Mouse (Mus musculus) hindbrain, embryonic 14.5 days (tissue): ENCODE measurements at regions not wholly inside any gene's neighbourhood (a gene's known extent, or its start where the extent isn't known, plus 50 kb on each side); places are given as distances from the start of the nearest gene placed in this dataset.
A peak's percentile ranks its signal among the peaks of the same experiment; 100 is the strongest.

Experiments used
- ATAC-seq: fragments of 200-750 bp; cut with Nextera tagmentation; 2 replicates; pipeline ENCODE4 v1.8.0; 2017; ENCODE audit warnings: moderate number of reproducible peaks, mild to moderate bottlenecking, moderate TSS enrichment, moderate library complexity; ENCODE audit not compliant: low FRiP score
- DNase-seq: peaks from one replicate; pipeline ENCODE4 v3.0.0-alpha.2; 2015; ENCODE audit warnings: low spot score
- H3K27ac ChIP-seq: fragments of 300-500 bp; sonication (generic); 2 replicates; pipeline ENCODE4 v1.5.1; 2014; ENCODE audit warnings: mild to moderate bottlenecking, moderate library complexity
- H3K27me3 ChIP-seq: fragments of 300-500 bp; sonication (generic); 2 replicates; pipeline ENCODE4 v1.6.1; 2014; ENCODE audit warnings: mild to moderate bottlenecking, low read length, mixed read lengths; ENCODE audit not compliant: control insufficient read depth, insufficient read depth
- H3K36me3 ChIP-seq: fragments of 300-500 bp; sonication (generic); replicated peaks from 2 replicates; pipeline ENCODE4 v1.6.1; 2014; ENCODE audit not compliant: control insufficient read depth, insufficient read depth
- H3K4me1 ChIP-seq: fragments of 300-500 bp; sonication (generic); replicated peaks from 2 replicates; pipeline ENCODE4 v1.6.1; 2014; ENCODE audit warnings: antibody characterized with exemption, low read length, mixed read lengths; ENCODE audit not compliant: control insufficient read depth, insufficient read depth
- H3K4me2 ChIP-seq: fragments of 300-500 bp; sonication (generic); replicated peaks from 2 replicates; pipeline ENCODE4 v1.6.1; 2014; ENCODE audit warnings: mild to moderate bottlenecking, moderate library complexity
- H3K4me3 ChIP-seq: fragments of 300-500 bp; sonication (generic); replicated peaks from 2 replicates; pipeline ENCODE4 v1.5.1; 2014; ENCODE audit warnings: mild to moderate bottlenecking, low read length
- H3K9ac ChIP-seq: fragments of 300-500 bp; sonication (generic); 2 replicates; pipeline ENCODE4 v1.6.1; 2014
- H3K9me3 ChIP-seq: fragments of 300-500 bp; sonication (generic); 2 replicates; pipeline ENCODE4 v1.6.1; 2016; ENCODE audit warnings: low read length; ENCODE audit not compliant: control insufficient read depth
- WGBS: fragments of 180-500 bp; shearing (Covaris S2); extraction: QIAGEN DNeasy Blood & Tissue Kit; methylation state at CpG from one replicate; pipeline ENCODE4 v1.1.7; 2014; 5-methylcytosine and 5-hydroxymethylcytosine counted together

DNA sequence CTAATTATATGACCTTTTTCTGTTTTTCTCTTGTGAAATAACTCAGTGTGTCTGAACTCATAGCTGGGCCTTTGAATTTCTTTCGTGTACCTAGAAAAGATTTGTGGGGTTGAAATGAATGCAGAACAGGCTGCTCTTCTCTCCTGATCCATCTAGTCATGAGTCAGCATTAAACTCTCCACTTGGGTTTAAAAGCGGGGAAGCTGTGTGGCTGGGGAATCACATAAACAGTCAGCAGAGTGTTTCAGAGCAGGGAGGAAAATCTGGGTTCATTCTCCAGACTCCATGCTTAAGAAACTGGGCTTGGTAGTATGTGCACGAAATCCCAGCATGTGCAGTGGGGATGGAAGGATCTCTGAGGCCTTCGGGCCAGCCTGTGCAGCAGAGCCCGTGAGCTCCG is 79.9 kb downstream of the Aldh8a1 start:
- no peak for ATAC-seq
- DNase-seq: no peak

DNA sequence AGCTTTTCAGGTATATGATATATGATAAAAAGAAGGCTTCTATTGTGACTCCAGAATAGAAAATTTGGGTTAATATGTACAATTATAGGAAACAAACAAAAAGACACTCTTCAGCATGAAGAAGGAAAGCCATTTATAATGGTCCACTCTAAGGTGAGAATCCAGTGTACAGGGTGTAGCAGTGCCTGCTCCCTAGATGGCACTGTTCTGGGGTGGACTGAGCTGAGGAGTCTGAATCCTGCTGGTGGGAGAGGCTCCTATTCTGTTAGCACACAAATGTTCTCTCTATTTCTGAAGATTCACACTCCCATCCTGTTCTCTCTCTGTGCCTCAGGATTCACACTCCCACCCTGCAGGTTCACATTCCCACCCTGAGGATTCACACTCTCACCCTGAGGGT is 81.5 kb downstream of the Aldh8a1 start:
- H3K27me3 ChIP-seq: no peaks in the 10 kb centered on the region
- H3K27ac ChIP-seq: no peak overlapping the region
- peaks cover 14% of the 10 kb centered on the region; the same call in 1 of the 2 replicates for H3K4me1 ChIP-seq
- no peak overlapping the region for H3K4me2 ChIP-seq
- no peaks in the 10 kb centered on the region for H3K36me3 ChIP-seq
- no peak overlapping the region for H3K4me3 ChIP-seq
- DNase-seq: no peak
- H3K9me3 ChIP-seq: no peaks in the 10 kb centered on the region
- no peak for ATAC-seq
- H3K9ac ChIP-seq: no peak overlapping the region

More for the DNA sequence above, 79.9 kb downstream of the Aldh8a1 start:
- H3K4me2 ChIP-seq: no peak overlapping the region
- H3K4me3 ChIP-seq: no peak overlapping the region
- H3K9me3 ChIP-seq: no peaks in the 10 kb centered on the region
- H3K4me1 ChIP-seq: peaks cover 14% of the 10 kb centered on the region; the same call in 1 of the 2 replicates
- peak overlapping the region; percentile 47 for H3K27ac ChIP-seq
- no peak overlapping the region for H3K9ac ChIP-seq
- no peaks in the 10 kb centered on the region for H3K36me3 ChIP-seq
- WGBS: 55% methylated on average over 6 of the region's 6 CpGs
- H3K27me3 ChIP-seq: no peaks in the 10 kb centered on the region

DNA sequence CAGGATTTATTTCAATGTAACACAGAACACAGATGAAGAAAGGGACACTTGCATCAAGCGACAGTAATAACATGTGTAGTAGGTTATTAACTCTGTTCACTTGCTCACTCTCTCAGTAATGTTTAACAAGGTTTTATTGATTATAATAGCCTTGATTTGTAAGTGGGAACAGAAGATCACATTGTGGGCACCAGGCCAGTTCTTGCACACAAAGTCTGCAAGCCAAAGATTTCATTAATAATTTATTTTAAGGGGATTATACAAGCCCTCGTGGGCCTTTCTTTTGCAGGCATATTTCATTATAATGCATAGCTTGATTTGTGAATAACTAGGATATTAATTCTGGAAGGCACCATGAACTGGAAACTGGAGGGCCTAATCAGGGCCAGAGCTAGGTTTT is 83.0 kb downstream of the Aldh8a1 start:
- DNase-seq: no peak
- ATAC-seq: no peak

DNA sequence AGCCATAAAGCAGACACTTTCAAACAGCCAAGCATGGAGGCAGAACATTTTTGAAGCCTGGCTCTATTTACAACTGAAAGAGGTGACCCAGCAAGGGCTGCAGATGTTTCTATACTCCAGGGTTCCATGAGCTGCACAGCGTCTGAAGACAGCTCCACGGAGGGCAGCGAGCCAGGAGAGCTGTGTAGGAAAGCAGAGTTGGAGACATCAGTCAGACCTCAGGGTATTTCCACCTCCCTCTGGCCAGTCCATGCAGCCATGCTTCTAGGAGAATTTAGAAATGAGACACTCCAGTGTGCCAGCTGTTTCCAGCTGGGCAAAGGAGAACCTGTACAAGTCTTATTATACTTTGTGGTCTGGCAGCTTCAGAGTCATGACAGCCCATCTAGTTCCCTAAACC is 85.8 kb downstream of the Aldh8a1 start:
- 56% methylated on average over 3 of the region's 3 CpGs for WGBS
- Histone ChIP-seq H3K4me1 (no peaks in the 10 kb centered on the region; the same call in 1 of the 2 replicates), H3K27ac (no peak overlapping the region), H3K27me3 (0 out of 2 replicates have a peak, but pooled peaks cover 10% of the 10 kb centered on the region), H3K9ac (no peak overlapping the region), H3K4me2 (no peak overlapping the region), H3K36me3 (no peaks in the 10 kb centered on the region), H3K4me3 (no peak overlapping the region), H3K9me3 (no peaks in the 10 kb centered on the region)
- DNase-seq: no peak
- ATAC-seq: no peak

More for the DNA sequence above, 83.0 kb downstream of the Aldh8a1 start:
- no peak overlapping the region for H3K4me2 ChIP-seq
- peaks cover 14% of the 10 kb centered on the region; the same call in 1 of the 2 replicates for H3K4me1 ChIP-seq
- no peak overlapping the region for H3K9ac ChIP-seq
- 0 out of 2 replicates have a peak, but pooled peaks cover 10% of the 10 kb centered on the region for H3K27me3 ChIP-seq
- no peak overlapping the region for H3K4me3 ChIP-seq
- H3K9me3 ChIP-seq: no peaks in the 10 kb centered on the region
- H3K27ac ChIP-seq: no peak overlapping the region
- H3K36me3 ChIP-seq: no peaks in the 10 kb centered on the region
- 44% methylated on average over 2 of the region's 2 CpGs for whole genome bisulfite sequencing

DNA sequence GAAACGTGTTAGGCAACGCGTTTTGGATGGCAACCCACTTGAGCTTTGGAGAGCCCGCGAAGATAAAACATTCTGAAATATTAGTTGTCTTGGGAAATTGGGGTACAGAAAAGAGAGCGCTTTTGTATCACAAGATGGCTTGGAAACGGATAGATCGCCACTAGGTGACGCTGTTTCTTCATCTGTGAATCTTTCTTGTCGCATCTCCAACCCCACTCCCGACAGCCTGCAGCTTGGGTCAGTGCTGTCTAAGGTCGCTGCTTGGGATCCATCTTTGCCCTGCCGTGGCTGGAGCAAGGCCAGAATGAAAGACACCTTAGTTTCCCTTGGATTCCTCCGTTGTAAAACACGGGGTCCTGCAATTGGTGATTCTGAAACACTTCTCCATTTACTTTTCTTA is 88.3 kb downstream of the Aldh8a1 start:
- WGBS: 3% methylated on average over 15 of the region's 15 CpGs
- no peak overlapping the region for H3K9ac ChIP-seq
- no peak overlapping the region for H3K4me3 ChIP-seq
- H3K36me3 ChIP-seq: no peaks in the 10 kb centered on the region
- peak; percentile 75 for ATAC-seq
- H3K4me2 ChIP-seq: peak overlapping the region; percentile 0; the same call in 1 of the 2 replicates
- no peaks in the 10 kb centered on the region; the same call in 1 of the 2 replicates for H3K4me1 ChIP-seq
- H3K27ac ChIP-seq: no peak overlapping the region
- no peaks in the 10 kb centered on the region for H3K9me3 ChIP-seq
- H3K27me3 ChIP-seq: peaks cover 14% of the 10 kb centered on the region; the same call in 1 of the 2 replicates
- peak; percentile 95 for DNase-seq

DNA sequence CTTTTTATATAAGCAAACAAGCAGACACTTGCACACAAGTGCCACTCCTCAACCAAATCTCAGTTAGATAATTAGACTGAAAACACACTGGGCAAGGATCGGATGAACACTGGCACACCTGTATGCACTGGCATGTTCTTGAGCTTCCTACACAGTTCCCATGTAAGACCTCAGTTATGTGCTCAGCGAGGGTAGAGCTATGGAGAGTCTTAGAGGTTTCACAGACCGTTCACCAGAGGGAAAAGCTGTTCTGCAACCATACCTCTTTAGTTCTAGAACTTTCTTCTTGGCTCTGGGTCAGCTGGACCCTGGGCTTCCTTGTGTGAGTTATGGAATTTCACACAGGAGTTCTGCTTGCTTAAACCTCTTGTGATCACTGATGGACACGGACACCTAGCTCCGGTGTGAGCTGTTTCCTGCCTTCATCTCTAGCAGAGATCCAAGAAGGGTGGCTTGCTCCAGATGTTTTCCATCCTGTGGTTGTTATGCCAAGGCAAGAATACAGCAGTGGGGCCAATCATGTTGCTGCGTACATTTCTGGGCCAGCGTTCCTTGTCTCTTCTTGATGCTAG is 88.8 kb downstream of the Aldh8a1 start:
- Histone ChIP-seq H3K27me3 (peaks cover 18% of the 10 kb centered on the region), H3K9ac (no peak overlapping the region), H3K27ac (no peak overlapping the region), H3K4me3 (no peak overlapping the region), H3K4me1 (no peaks in the 10 kb centered on the region; the same call in 1 of the 2 replicates), H3K36me3 (no peaks in the 10 kb centered on the region), H3K9me3 (no peaks in the 10 kb centered on the region), H3K4me2 (0 out of 2 replicates have a peak overlapping the region, but pooled peaks have one; percentile 0)
- no peak for DNase-seq
- peak; percentile 47; the same call in 1 of the 2 replicates for ATAC-seq
- WGBS: 74% methylated on average over 7 of the region's 7 CpGs

DNA sequence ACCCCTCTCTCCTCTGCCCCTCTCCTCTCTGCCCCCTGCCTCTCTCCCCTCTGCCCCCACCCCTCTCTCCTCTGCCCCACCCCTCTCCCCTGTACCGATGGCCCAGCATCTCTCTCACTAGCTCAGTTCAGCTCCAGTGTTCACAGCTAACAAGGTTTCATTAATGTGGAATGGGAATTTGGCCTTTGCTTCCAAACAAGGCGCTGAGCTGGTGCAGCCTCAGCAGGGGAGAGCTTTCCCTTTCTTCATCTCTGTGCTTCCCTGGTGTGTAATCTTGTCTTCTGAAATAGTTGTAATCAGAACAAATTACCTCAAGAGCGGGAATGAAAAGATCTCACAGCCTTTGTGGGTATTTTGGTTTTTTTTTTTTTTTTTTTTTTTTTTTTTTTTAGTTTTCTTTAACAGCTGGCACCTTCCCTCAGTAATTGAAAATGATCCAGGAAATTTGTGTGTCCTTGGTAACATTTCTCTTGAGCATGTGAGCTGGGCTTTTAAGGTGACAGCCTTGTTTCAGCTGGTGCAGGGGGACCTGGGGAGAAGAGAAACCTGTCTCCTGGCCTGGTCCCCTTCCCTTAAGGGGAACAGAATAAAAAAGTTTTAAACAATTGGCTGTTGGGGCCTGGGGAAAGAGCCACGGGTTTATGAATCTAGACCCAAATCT is 90.5 kb downstream of the Aldh8a1 start:
- H3K9me3 ChIP-seq: no peaks in the 10 kb centered on the region
- peak; percentile 44; the same call in 1 of the 2 replicates for ATAC-seq
- WGBS: 12% methylated on average over 4 of the region's 4 CpGs

DNA sequence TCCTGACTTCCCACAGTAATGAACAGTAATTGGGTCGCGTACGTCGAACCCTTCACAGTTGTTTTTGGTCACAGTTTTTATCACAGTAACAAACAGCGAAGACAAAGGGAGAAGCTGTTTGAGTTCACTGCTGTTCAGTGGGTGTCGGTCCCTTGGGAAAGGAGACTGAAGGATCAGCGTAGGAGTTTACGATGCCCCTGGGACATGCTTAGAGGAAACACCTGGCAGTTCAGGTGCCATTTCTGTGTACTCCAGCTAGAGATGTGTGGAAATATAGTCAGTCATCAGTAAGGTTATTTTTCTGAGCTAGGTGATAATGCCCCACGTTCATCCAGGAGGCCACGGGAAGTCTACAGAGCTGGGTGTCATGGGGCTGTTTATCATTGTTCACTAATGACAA is 91.3 kb downstream of the Aldh8a1 start:
- no peaks in the 10 kb centered on the region; the same call in 1 of the 2 replicates for H3K4me1 ChIP-seq
- peaks cover 19% of the 10 kb centered on the region for H3K27me3 ChIP-seq
- H3K4me3 ChIP-seq: no peak overlapping the region
- no peaks in the 10 kb centered on the region for H3K36me3 ChIP-seq
- no peak overlapping the region for H3K27ac ChIP-seq
- no peak overlapping the region for H3K9ac ChIP-seq
- no peak overlapping the region for H3K4me2 ChIP-seq
- ATAC-seq (no peak), DNase-seq (no peak)
- H3K9me3 ChIP-seq: no peaks in the 10 kb centered on the region
- WGBS: 74% methylated on average over 10 of the region's 10 CpGs

More for the DNA sequence above, 90.5 kb downstream of the Aldh8a1 start:
- Histone ChIP-seq H3K27me3 (peaks cover 19% of the 10 kb centered on the region), H3K4me2 (no peak overlapping the region), H3K36me3 (no peaks in the 10 kb centered on the region), H3K9ac (no peak overlapping the region), H3K4me3 (no peak overlapping the region), H3K4me1 (no peaks in the 10 kb centered on the region; the same call in 1 of the 2 replicates), H3K27ac (no peak overlapping the region)
- peak; percentile 46 for DNase-seq

DNA sequence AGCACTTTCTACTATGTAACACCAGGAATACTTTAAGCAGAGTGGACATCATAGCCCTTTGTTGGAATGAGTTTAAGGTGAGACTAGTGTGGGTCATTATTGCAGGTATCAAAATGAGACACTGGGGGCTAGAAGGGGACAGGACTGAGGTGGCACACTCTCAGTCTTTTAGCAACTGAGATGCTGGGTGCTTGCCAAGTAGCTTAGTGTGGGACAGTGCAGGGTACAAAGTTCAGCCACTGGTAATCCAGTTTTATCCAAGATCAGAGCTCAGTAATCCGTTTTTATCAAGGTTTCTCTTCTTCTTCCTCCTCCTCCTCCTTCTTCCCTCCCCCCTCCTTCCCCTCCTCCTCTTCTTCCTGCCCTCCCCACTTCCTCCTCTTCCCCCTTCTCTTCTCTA is 92.9 kb downstream of the Aldh8a1 start:
- H3K9me3 ChIP-seq: no peaks in the 10 kb centered on the region
- no peak overlapping the region for H3K4me2 ChIP-seq
- no peaks in the 10 kb centered on the region for H3K36me3 ChIP-seq
- H3K27me3 ChIP-seq: peaks cover 10% of the 10 kb centered on the region
- DNase-seq (no peak), ATAC-seq (no peak)
- no peaks in the 10 kb centered on the region; the same call in 1 of the 2 replicates for H3K4me1 ChIP-seq
- H3K9ac ChIP-seq: no peak overlapping the region
- no peak overlapping the region for H3K27ac ChIP-seq
- 57% methylated on average over 1 of the region's 1 CpGs for WGBS
- H3K4me3 ChIP-seq: no peak overlapping the region
